Mouse (Mus musculus): ENCODE results near the gene Tmem203. TPM values are rescaled to one million over a fixed set of nuclear protein-coding genes. Genes with fewer than 3 reads are reported as not detected.
"Not testable (repeated sequence)": the region's sequence is repeated elsewhere in the genome, so short reads cannot be mapped to it uniquely, and the experiment has no call there.

Tmem203 gene
- total RNA-seq, 2 experiments from 2014 or later, result 12.6 to 13.2 TPM

GRCm38 (mm10) chr2:25230581-25230980 lies 24.7 kb upstream of the Tmem203 start:
- intact Hi-C loops (cut with DNase I), result no loop called here
- DNase-seq (ENCODE audit: low spot score), result no peak

GRCm38 (mm10) chr2:25231038-25231437 lies 24.2 kb upstream of the Tmem203 start:
- intact Hi-C loops (cut with DNase I), result no loop called here
- DNase-seq (ENCODE audit: low spot score), result no peak

GRCm38 (mm10) chr2:25233421-25233820 lies 21.8 kb upstream of the Tmem203 start:
- intact Hi-C loops (cut with DNase I), result no loop called here

GRCm38 (mm10) chr2:25234050-25234449 lies 21.2 kb upstream of the Tmem203 start, which contains the start of gene Slc34a3:
Gene Slc34a3 (minus strand): TSS chr2:25234364.
- intact Hi-C loops (cut with DNase I), result no loop called here
- no peak for DNase-seq (ENCODE audit: low spot score)

More at GRCm38 (mm10) chr2:25233421-25233820, 21.8 kb upstream of the Tmem203 start:
- no peak for DNase-seq (ENCODE audit: low spot score)

GRCm38 (mm10) chr2:25234551-25235220 lies 20.6 kb upstream of the Tmem203 start:
- no peak for DNase-seq (ENCODE audit: low spot score)

GRCm38 (mm10) chr2:25236614-25237013 lies 18.6 kb upstream of the Tmem203 start, which contains the start of gene Rnf224:
Gene Rnf224 (minus strand): TSS chr2:25236787.
- intact Hi-C loops (cut with DNase I), result no loop called here
- DNase-seq (ENCODE audit: low spot score), result no peak

More at GRCm38 (mm10) chr2:25234551-25235220, 20.6 kb upstream of the Tmem203 start:
- intact Hi-C loops (cut with DNase I), result no loop called here

- intact Hi-C loops (cut with DNase I), result no loop called here
- no peak for DNase-seq (ENCODE audit: low spot score)
Measured at GRCm38 (mm10) chr2:25237522-25237921, 17.7 kb upstream of the Tmem203 start.

GRCm38 (mm10) chr2:25238106-25238505 lies 17.1 kb upstream of the Tmem203 start:
- no peak for DNase-seq (ENCODE audit: low spot score)
- intact Hi-C loops (cut with DNase I), result no loop called here

GRCm38 (mm10) chr2:25239766-25240165 lies 15.5 kb upstream of the Tmem203 start:
- no peak for DNase-seq (ENCODE audit: low spot score)
- intact Hi-C loops (cut with DNase I), result no loop called here

GRCm38 (mm10) chr2:25240310-25240709 lies 14.9 kb upstream of the Tmem203 start:
- intact Hi-C loops (cut with DNase I), result no loop called here

GRCm38 (mm10) chr2:25240723-25241437 lies 14.4 kb upstream of the Tmem203 start:
- peak; percentile 30 for DNase-seq (ENCODE audit: low spot score)
- intact Hi-C loops (cut with DNase I), result no loop called here

More at GRCm38 (mm10) chr2:25240310-25240709, 14.9 kb upstream of the Tmem203 start:
- DNase-seq (ENCODE audit: low spot score), result no peak

- intact Hi-C loops (cut with DNase I), result no loop called here
- DNase-seq (ENCODE audit: low spot score), result no peak
Measured at GRCm38 (mm10) chr2:25241438-25241775, 13.8 kb upstream of the Tmem203 start.

- no peak for DNase-seq (ENCODE audit: low spot score)
- intact Hi-C loops (cut with DNase I), result no loop called here
Measured at GRCm38 (mm10) chr2:25242101-25242506, 13.1 kb upstream of the Tmem203 start, which contains the start of the genes Rnf208 and Cysrt1. Gene Rnf208 (plus strand): TSS chr2:25242255. Gene Cysrt1 (minus strand): TSS chr2:25242452.

GRCm38 (mm10) chr2:25243342-25243741 lies 11.9 kb upstream of the Tmem203 start:
- no peak for DNase-seq (ENCODE audit: low spot score)
- intact Hi-C loops (cut with DNase I), result no loop called here

GRCm38 (mm10) chr2:25244144-25244543 lies 11.1 kb upstream of the Tmem203 start:
- intact Hi-C loops (cut with DNase I), result no loop called here
- no peak for DNase-seq (ENCODE audit: low spot score)

- DNase-seq (ENCODE audit: low spot score), result no peak
- intact Hi-C loops (cut with DNase I), result no loop called here
Measured at GRCm38 (mm10) chr2:25246183-25247072, 8.8 kb upstream of the Tmem203 start, which contains the start of gene AL732309.1. Gene AL732309.1 (minus strand): TSS chr2:25246863.

GRCm38 (mm10) chr2:25252331-25252730 lies 2.9 kb upstream of the Tmem203 start:
- intact Hi-C loops (cut with DNase I), result loop anchor here (2.0 to 5.0 kb wide), 2 partner anchors 24 to 125 kb away; no protein-coding TSS in a partner anchor
- DNase-seq (ENCODE audit: low spot score), result no peak

- intact Hi-C loops (cut with DNase I), result loop anchor here (5.0 kb wide), 1 partner anchor 76 kb away; the partner anchor contains the start of gene Man1b1
- not testable (repeated sequence) for DNase-seq (ENCODE audit: low spot score)
Measured at GRCm38 (mm10) chr2:25256443-25257109, 1.3 kb downstream of the Tmem203 start.

- not testable (repeated sequence) for DNase-seq (ENCODE audit: low spot score)
- intact Hi-C loops (cut with DNase I), result loop anchor here (5.0 kb wide), 1 partner anchor 75 kb away; the partner anchor contains the start of gene Man1b1
Measured at GRCm38 (mm10) chr2:25257250-25257649, 2.0 kb downstream of the Tmem203 start.

All from heart, postnatal 25 days (tissue).